Mouse (Mus musculus) liver, adult 2 months (tissue): Measurements from ENCODE around the gene Gm10198. TPM values are rescaled to one million over a fixed set of nuclear protein-coding genes. Genes with fewer than 3 reads are reported as not detected.

ENCODE experiments used
- DNase-seq: peaks from one replicate; pipeline ENCODE4 v3.0.0-alpha.2; 2011; ENCODE audit warnings: low read depth, low spot score; ENCODE audit errors: extremely low read depth
- H3K27ac ChIP-seq: fragments of 200-500 bp; replicated peaks from 2 replicates; pipeline ENCODE4 v1.5.1; 2012; ENCODE audit warnings: low read depth, mild to moderate bottlenecking, control low read depth, inconsistent platforms, low read length; ENCODE audit not compliant: insufficient read depth
- H3K27me3 ChIP-seq: fragments of 200-500 bp; 2 replicates; pipeline ENCODE4 v1.6.1; 2012; ENCODE audit warnings: mild to moderate bottlenecking, moderate library complexity, low read length, inconsistent platforms; ENCODE audit not compliant: control insufficient read depth, insufficient read depth
- H3K36me3 ChIP-seq: fragments of 200-500 bp; 2 replicates; pipeline ENCODE4 v1.6.1; 2012; ENCODE audit warnings: low read length, inconsistent platforms; ENCODE audit not compliant: control insufficient read depth, insufficient read depth
- H3K4me1 ChIP-seq: fragments of 200-500 bp; 2 replicates; pipeline ENCODE4 v1.6.1; 2011; ENCODE audit warnings: low read length; ENCODE audit not compliant: control insufficient read depth, insufficient read depth
- H3K4me3 ChIP-seq: fragments of 200-500 bp; 2 replicates; pipeline ENCODE4 v1.5.1; 2011; ENCODE audit warnings: low read depth, mild to moderate bottlenecking, control low read depth, low read length, moderate library complexity; ENCODE audit not compliant: insufficient read depth
- H3K79me2 ChIP-seq: fragments of 200-500 bp; 2 replicates; pipeline ENCODE4 v1.6.1; 2012; ENCODE audit warnings: inconsistent platforms, mild to moderate bottlenecking, low read length, moderate library complexity; ENCODE audit not compliant: control insufficient read depth, insufficient read depth
- H3K9ac ChIP-seq: fragments of 200-500 bp; 2 replicates; pipeline ENCODE4 v1.6.1; 2012; ENCODE audit warnings: low read depth, mild to moderate bottlenecking, control low read depth, inconsistent platforms, low read length
- CTCF ChIP-seq: fragments of 200-500 bp; IDR thresholded peaks from 2 replicates; pipeline ENCODE4 v1.5.1; 2011; ENCODE audit warnings: low read depth, low read length, control low read depth
- POLR2A ChIP-seq: fragments of 200-500 bp; IDR thresholded peaks from 2 replicates; pipeline ENCODE4 v1.6.1; 2011; ENCODE audit warnings: low read length, control low read depth; ENCODE audit not compliant: insufficient read depth; ENCODE audit errors: extremely low read depth
- WGBS: fragments of 180-500 bp; shearing (Covaris S2); methylation state at CpG from one replicate; pipeline ENCODE4 v1.1.7; 2018; 5-methylcytosine and 5-hydroxymethylcytosine counted together
- polyA plus RNA-seq: library from polyadenylated mRNA; depleted of rRNA; stranded (reverse); fragments of >200 nt; gene quantifications from 2 replicates; pipeline ENCODE4 v1.2.3, GENCODE M21; 2012; rRNA removed
- total RNA-seq: library from RNA; depleted of rRNA; stranded (reverse); fragments of >200 nt; gene quantifications from 2 replicates; pipeline ENCODE4 v1.2.3, GENCODE M21; 2014; rRNA removed

Gene Gm10198
- total and polyA plus RNA-seq, 2 experiments, result not detected

DNA sequence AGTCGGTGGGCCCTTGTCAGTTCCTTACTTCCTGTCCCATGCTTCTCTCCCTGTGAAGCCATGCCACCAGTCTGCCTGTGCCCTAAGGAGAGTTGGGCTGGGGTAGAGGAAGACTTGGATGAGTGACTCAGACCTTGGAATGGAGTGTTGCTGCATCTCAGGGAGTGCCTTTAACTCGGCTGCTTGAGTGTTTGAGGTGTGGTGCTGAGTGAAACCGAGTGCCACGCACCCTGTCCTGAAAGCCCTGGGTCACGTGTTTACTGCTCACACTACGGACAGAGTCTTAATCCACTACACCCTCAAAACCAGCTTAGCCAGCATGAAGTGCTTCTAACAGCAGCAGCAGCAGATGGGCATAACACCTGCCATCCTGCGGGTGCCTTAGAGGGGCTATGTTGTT is 30.5 kb downstream of the Gm10198 start:
- 84% methylated on average over 7 of the region's 7 CpGs for WGBS
- H3K4me3 ChIP-seq, result no peak overlapping the region
- no peak overlapping the region for H3K9ac ChIP-seq
- no peaks in the 10 kb centered on the region for H3K36me3 ChIP-seq
- no peaks in the 10 kb centered on the region for H3K4me1 ChIP-seq
- TF ChIP-seq CTCF, result no peak
- TF ChIP-seq POLR2A, result no peak
- H3K27me3 ChIP-seq, result no peaks in the 10 kb centered on the region
- no peak for DNase-seq
- H3K27ac ChIP-seq, result no peak overlapping the region
- H3K79me2 ChIP-seq, result no peaks in the 10 kb centered on the region

DNA sequence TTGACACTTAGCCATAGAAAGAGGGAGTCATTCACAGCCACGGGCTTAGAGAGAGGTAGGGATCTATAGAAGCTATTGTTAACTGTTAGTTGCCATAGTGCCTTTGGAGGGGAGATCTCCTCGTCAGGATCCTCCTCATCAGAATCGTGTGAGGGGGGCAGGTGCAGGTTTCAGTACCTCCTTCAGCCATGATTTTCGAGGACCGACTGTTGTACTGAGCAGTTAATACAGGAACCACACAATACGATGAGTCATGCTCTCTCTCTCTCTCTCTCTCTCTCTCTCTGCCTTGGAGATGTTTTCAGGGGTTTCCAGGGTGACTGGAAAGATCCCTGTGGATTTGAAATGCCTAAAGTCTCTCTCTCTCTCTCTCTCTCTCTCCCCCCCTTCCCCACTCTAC is 31.5 kb downstream of the Gm10198 start:
- Histone ChIP-seq H3K4me3 (no peak overlapping the region), H3K27ac (no peak overlapping the region), H3K36me3 (no peaks in the 10 kb centered on the region), H3K4me1 (no peaks in the 10 kb centered on the region), H3K27me3 (no peaks in the 10 kb centered on the region), H3K79me2 (no peaks in the 10 kb centered on the region), H3K9ac (no peak overlapping the region)
- no peak for TF ChIP-seq POLR2A
- TF ChIP-seq CTCF, result no peak
- 69% methylated on average over 6 of the region's 6 CpGs for WGBS
- no peak for DNase-seq

- no peak overlapping the region for H3K27ac ChIP-seq
- no peak for DNase-seq
- H3K36me3 ChIP-seq, result no peaks in the 10 kb centered on the region
- no peaks in the 10 kb centered on the region for H3K27me3 ChIP-seq
- H3K79me2 ChIP-seq, result no peaks in the 10 kb centered on the region
- no peaks in the 10 kb centered on the region for H3K4me1 ChIP-seq
- WGBS, result 76% methylated on average over 16 of the region's 16 CpGs
- no peak for TF ChIP-seq POLR2A
- TF ChIP-seq CTCF, result no peak
- no peak overlapping the region for H3K9ac ChIP-seq
- no peak overlapping the region for H3K4me3 ChIP-seq
Observed at GRCm38 (mm10) chr13:111634163-111635160, 41.9 kb downstream of the Gm10198 start.

GRCm38 (mm10) chr13:111640319-111640718 is 47.7 kb downstream of the Gm10198 start:
- Histone ChIP-seq H3K36me3 (no peaks in the 10 kb centered on the region), H3K27ac (no peak overlapping the region), H3K9ac (no peak overlapping the region), H3K27me3 (no peaks in the 10 kb centered on the region), H3K4me1 (no peaks in the 10 kb centered on the region), H3K79me2 (no peaks in the 10 kb centered on the region), H3K4me3 (no peak overlapping the region)
- DNase-seq, result no peak
- no peak for TF ChIP-seq POLR2A
- TF ChIP-seq CTCF, result no peak
- WGBS, result 70% methylated on average over 6 of the region's 6 CpGs

Other genes with a start within 250 kb of the Gm10198 start
- 30.4 and 37.8 TPM in 2 replicates for gene Gpbp1, start 102.7 kb upstream of the Gm10198 start, total RNA-seq
- gene Gpbp1, start 102.7 kb upstream of the Gm10198 start, polyA plus RNA-seq, result 1.6 and 1.8 TPM in 2 replicates
- not detected in 2 replicates for gene Gm49496, start 42.8 kb upstream of the Gm10198 start, total RNA-seq
- not detected in 2 replicates for gene Gm49496, start 42.8 kb upstream of the Gm10198 start, polyA plus RNA-seq
- 11.1 and 12.4 TPM in 2 replicates for gene Mier3, start 88.2 kb downstream of the Gm10198 start, total RNA-seq
- 2.4 and 2.5 TPM in 2 replicates for gene Mier3, start 88.2 kb downstream of the Gm10198 start, polyA plus RNA-seq
- gene Map3k1, start 216.2 kb downstream of the Gm10198 start, total RNA-seq, result 7.9 and 8.7 TPM in 2 replicates
- 4.5 and 4.6 TPM in 2 replicates for gene Map3k1, start 216.2 kb downstream of the Gm10198 start, polyA plus RNA-seq